Mouse (Mus musculus) c-Kit-negative CD71-positive TER-119-positive erythroid progenitor cells, embryonic 14.5 days (primary cell): Measurements from ENCODE around the gene Eif2b3.

Experiments
- DNase-seq: peaks from one replicate; pipeline ENCODE4 v3.0.0-alpha.2; 2013; ENCODE audit warnings: low read depth, low spot score

Eif2b3 gene

GRCm38 (mm10) chr4:117014901-117015415 lies 4.2 kb upstream of the Eif2b3 start:
- no peak for DNase-seq

GRCm38 (mm10) chr4:117017738-117018137 lies 1.5 kb upstream of the Eif2b3 start:
- no peak for DNase-seq

- DNase-seq, result no peak
Measured at GRCm38 (mm10) chr4:117018327-117018726, 875 bp upstream of the Eif2b3 start.

GRCm38 (mm10) chr4:117023469-117023868 lies 4.3 kb downstream of the Eif2b3 start:
- no peak for DNase-seq

GRCm38 (mm10) chr4:117031105-117031504 lies 11.9 kb downstream of the Eif2b3 start:
- no peak for DNase-seq

GRCm38 (mm10) chr4:117039925-117040687 lies 20.9 kb downstream of the Eif2b3 start:
- no peak for DNase-seq

- DNase-seq, result no peak
Measured at GRCm38 (mm10) chr4:117040791-117041190, 21.6 kb downstream of the Eif2b3 start.

GRCm38 (mm10) chr4:117041283-117041721 lies 22.1 kb downstream of the Eif2b3 start:
- DNase-seq, result no peak

GRCm38 (mm10) chr4:117048836-117049235 lies 29.6 kb downstream of the Eif2b3 start:
- DNase-seq, result no peak

GRCm38 (mm10) chr4:117049485-117049884 lies 30.3 kb downstream of the Eif2b3 start:
- no peak for DNase-seq

GRCm38 (mm10) chr4:117052626-117053025 lies 33.4 kb downstream of the Eif2b3 start:
- no peak for DNase-seq

GRCm38 (mm10) chr4:117053956-117054355 lies 34.8 kb downstream of the Eif2b3 start:
- no peak for DNase-seq

GRCm38 (mm10) chr4:117056102-117056501 lies 36.9 kb downstream of the Eif2b3 start:
- DNase-seq, result peak; percentile 42

GRCm38 (mm10) chr4:117056514-117056913 lies 37.3 kb downstream of the Eif2b3 start:
- peak; percentile 35 for DNase-seq

- no peak for DNase-seq
Measured at GRCm38 (mm10) chr4:117058512-117058911, 39.3 kb downstream of the Eif2b3 start.

GRCm38 (mm10) chr4:117062700-117063390 lies 43.6 kb downstream of the Eif2b3 start:
- no peak for DNase-seq

GRCm38 (mm10) chr4:117068035-117068434 lies 48.8 kb downstream of the Eif2b3 start:
- DNase-seq, result no peak

- no peak for DNase-seq
Measured at GRCm38 (mm10) chr4:117069647-117070046, 50.4 kb downstream of the Eif2b3 start.

GRCm38 (mm10) chr4:117070624-117071023 lies 51.4 kb downstream of the Eif2b3 start:
- no peak for DNase-seq

- DNase-seq, result no peak
Measured at GRCm38 (mm10) chr4:117071183-117071582, 52.0 kb downstream of the Eif2b3 start.

GRCm38 (mm10) chr4:117087948-117088640 lies 68.9 kb downstream of the Eif2b3 start:
- DNase-seq, result peak; percentile 22

- peak; percentile 48 for DNase-seq
Measured at GRCm38 (mm10) chr4:117090586-117090985, 71.4 kb downstream of the Eif2b3 start.
